Comparison of ENCODE assay signal across 9 mouse cellular contexts in genomic region chr16:8748175-8748846, GRCm38 (mm10). TPM values are rescaled to one million over a fixed set of nuclear protein-coding genes. Genes with fewer than 3 reads are reported as not detected.
DNase-seq lines count a peak whose midpoint lies in the region; ATAC-seq and TF ChIP-seq lines count a peak whose summit lies in the region.
"Had no signal": no experiment of that assay in that cellular context is flagged by ENCODE, and none has a peak within 500 bp of the region (broad histone marks: within the 10 kb centered on the region; RNA-seq: fewer than 3 reads in every experiment).

No protein-coding gene starts in this region.

- H3K4me1 ChIP-seq in bone marrow, adult 2 months (ENCODE audit: control insufficient read depth, insufficient read depth, low read length) = peaks cover 12% of the 10 kb centered on the region
- H3K4me1 ChIP-seq in liver, embryonic 12.5 days = peaks cover 97% of the 10 kb centered on the region
- no peaks in the 10 kb centered on the region for H3K4me1 ChIP-seq in stomach, postnatal 0 days (replicated peaks; ENCODE audit: control insufficient read depth, insufficient read depth)
- H3K4me1 ChIP-seq: embryonic facial prominence, embryonic 10.5 days had no signal

- peak overlapping the region; percentile 45 for H3K4me2 ChIP-seq in liver, embryonic 12.5 days
- no peak overlapping the region for H3K4me2 ChIP-seq in stomach, postnatal 0 days (replicated peaks; ENCODE audit: low read depth)

- no peaks in the 10 kb centered on the region for H3K9me3 ChIP-seq in liver, embryonic 12.5 days (replicated peaks)
- H3K9me3 ChIP-seq in stomach, postnatal 0 days (ENCODE audit: control insufficient read depth, low read length) = no peaks in the 10 kb centered on the region
- H3K9me3 ChIP-seq: embryonic facial prominence, embryonic 10.5 days had no signal

- ATAC-seq in liver, embryonic 12.5 days = no peak
- ATAC-seq in cerebellum, adult (ENCODE audit: insufficient number of reproducible peaks, low FRiP score, low TSS enrichment) = no peak
- no peak for ATAC-seq in stomach, postnatal 0 days (ENCODE audit: low FRiP score, low TSS enrichment)
- ATAC-seq in monocyte, adult 5-6 weeks (replicated peaks; ENCODE audit: insufficient number of reproducible peaks, low FRiP score, low TSS enrichment, poor library complexity, severe bottlenecking) = no peak

- H3K36me3 ChIP-seq in liver, embryonic 12.5 days = no peaks in the 10 kb centered on the region
- no peaks in the 10 kb centered on the region for H3K36me3 ChIP-seq in splenic B cell, adult 2 months (ENCODE audit: control insufficient read depth, insufficient read depth, low read length, poor library complexity, severe bottlenecking)
- no peaks in the 10 kb centered on the region for H3K36me3 ChIP-seq in stomach, postnatal 0 days (ENCODE audit: control insufficient read depth, insufficient read depth, low read length)
- H3K36me3 ChIP-seq: embryonic facial prominence, embryonic 10.5 days had no signal

- peak; percentile 63 to 70 for DNase-seq in spleen, postnatal 10 days (ENCODE audit: low spot score in 2 of 2)
- DNase-seq in spleen, adult 18-20 months = no peak
- DNase-seq in splenic B cell, adult 2 months (ENCODE audit: low read depth, low spot score) = peak; percentile 23
- no peak for DNase-seq in stomach, postnatal 0 days (ENCODE audit: low spot score)

- peak overlapping the region; percentile 51 for H3K9ac ChIP-seq in liver, embryonic 12.5 days
- H3K9ac ChIP-seq in stomach, postnatal 0 days (ENCODE audit: low read length) = no peak overlapping the region

- TF ChIP-seq CTCF in bone marrow, adult 2 months (IDR thresholded peaks at IDR 0.05; ENCODE audit: control insufficient read depth, insufficient read depth, low read length) = no peak
- no peak for TF ChIP-seq CTCF in stomach, postnatal 0 days (IDR thresholded peaks at IDR 0.05; ENCODE audit: low read depth)

- peak overlapping the region; percentile 70 for H3K27ac ChIP-seq in bone marrow, adult 2 months (ENCODE audit: control insufficient read depth, insufficient read depth, low read depth, low read length, poor library complexity)
- peak overlapping the region; percentile 89 for H3K27ac ChIP-seq in liver, embryonic 12.5 days
- no peak overlapping the region for H3K27ac ChIP-seq in stomach, postnatal 0 days (replicated peaks)
- H3K27ac ChIP-seq: embryonic facial prominence, embryonic 10.5 days had no signal

- WGBS in bone marrow, adult 2 months = 18% methylated on average over 6 of the region's 6 CpGs
- WGBS in liver, embryonic 12.5 days (ENCODE audit: insufficient replicate concordance) = 47% methylated on average over 6 of the region's 6 CpGs
- WGBS in stomach, postnatal 0 days = 80% methylated on average over 6 of the region's 6 CpGs

- H3K4me3 ChIP-seq in bone marrow, adult 2 months (replicated peaks; ENCODE audit: control insufficient read depth, low read depth, low read length) = no peak overlapping the region
- H3K4me3 ChIP-seq in liver, embryonic 12.5 days = no peak overlapping the region
- H3K4me3 ChIP-seq in stomach, postnatal 0 days (ENCODE audit: low read depth, low read length) = no peak overlapping the region
- H3K4me3 ChIP-seq: embryonic facial prominence, embryonic 10.5 days had no signal

- no peaks in the 10 kb centered on the region for H3K27me3 ChIP-seq in liver, embryonic 12.5 days (replicated peaks)
- H3K27me3 ChIP-seq in splenic B cell, adult 2 months (ENCODE audit: control insufficient read depth, insufficient read depth, low read length, poor library complexity, severe bottlenecking) = no peaks in the 10 kb centered on the region
- H3K27me3 ChIP-seq in stomach, postnatal 0 days (ENCODE audit: control insufficient read depth, insufficient read depth, low read length) = no peaks in the 10 kb centered on the region

- TF ChIP-seq EP300 in stomach, postnatal 0 days (optimal IDR thresholded peaks at IDR 0.05) = no peak

- TF ChIP-seq POLR2A in bone marrow, adult 2 months (IDR thresholded peaks at IDR 0.05; ENCODE audit: borderline replicate concordance, control insufficient read depth, low read depth, low read length) = no peak

RNA-seq across cellular contexts. Expression of gene Usp7, which starts 43.8 kb away (rescaled TPM):
- polyA plus RNA-seq in bone marrow, adult 2 months (2011; ENCODE audit: insufficient read depth, insufficient read length, low replicate concordance, missing spikeins) = 136 TPM in 2 replicates
- 32.9 and 33.5 TPM in 2 replicates for polyA plus RNA-seq in liver, embryonic 12.5 days (2016; fragmentation: Nextera tagmentation; extraction: Ambion mirVana)
- 15.7 and 18.1 TPM in 2 replicates for polyA plus RNA-seq in stomach, postnatal 0 days (2015; fragmentation: Nextera tagmentation; extraction: Ambion mirVana)
- 178 to 270 TPM (median 178 TPM) in 3 replicates for total RNA-seq in monocyte, adult 5-6 weeks (2017)

Comparison
In these comparisons a context has a peak if more than half of its experiments do, and no peak if none do; other contexts are left out.
1. DNase-seq: peak in spleen, postnatal 10 days (2 of 2) and splenic B cell, adult 2 months (single experiment); none in spleen, adult 18-20 months (0 of 2) and stomach, postnatal 0 days (single experiment).